Mouse (Mus musculus) embryonic fibroblast, embryonic 13.5 days (primary cell): ENCODE measurements at regions not wholly inside any gene's neighbourhood (a gene's known extent, or its start where the extent isn't known, plus 50 kb on each side); places are given as distances from the start of the nearest gene placed in this dataset.

Source experiments
- H3K27ac ChIP-seq: 2 replicates; pipeline ENCODE4 v1.5.1; 2012; ENCODE audit warnings: low read length, control low read depth, inconsistent platforms; ENCODE audit not compliant: insufficient read depth
- H3K4me1 ChIP-seq: 2 replicates; pipeline ENCODE4 v1.6.1; 2011; ENCODE audit warnings: low read length; ENCODE audit not compliant: control insufficient read depth, insufficient read depth
- H3K4me3 ChIP-seq: 2 replicates; pipeline ENCODE4 v1.5.1; 2011; ENCODE audit warnings: mild to moderate bottlenecking, control low read depth, low read length; ENCODE audit not compliant: insufficient read depth
- CTCF ChIP-seq: IDR thresholded peaks from 2 replicates; pipeline ENCODE4 v1.5.1; 2011; ENCODE audit warnings: mild to moderate bottlenecking, control low read depth, low read length, moderate library complexity, borderline replicate concordance; ENCODE audit not compliant: insufficient read depth
- POLR2A ChIP-seq: IDR thresholded peaks from 2 replicates; pipeline ENCODE4 v1.6.1; 2011; ENCODE audit warnings: low read depth, mild to moderate bottlenecking, control low read depth, low read length, moderate library complexity

DNA sequence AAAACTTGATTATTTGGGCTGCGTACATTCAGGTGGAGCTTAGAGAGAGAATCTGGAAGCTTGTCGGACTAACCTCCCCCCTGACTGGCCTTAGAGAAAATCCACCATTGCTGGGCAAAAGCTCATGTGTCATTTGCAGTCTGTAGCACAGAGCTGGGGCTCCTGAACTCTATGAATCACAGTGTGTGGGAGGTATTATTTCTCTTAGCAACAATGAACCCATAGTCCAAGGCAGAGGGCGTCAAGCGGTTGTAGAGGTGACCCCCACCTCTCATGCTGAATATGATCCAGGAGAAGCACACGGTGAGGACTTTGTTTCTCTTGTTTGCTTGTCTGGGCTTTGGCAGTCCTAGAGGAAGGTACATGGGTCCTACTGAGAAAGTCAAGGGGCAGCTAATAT, 66.0 kb upstream of the Pcdh8 start:
- Histone ChIP-seq H3K27ac (no peak overlapping the region), H3K4me1 (no peaks in the 10 kb centered on the region), H3K4me3 (no peak overlapping the region)
- TF ChIP-seq POLR2A (no peak), CTCF (no peak)

DNA sequence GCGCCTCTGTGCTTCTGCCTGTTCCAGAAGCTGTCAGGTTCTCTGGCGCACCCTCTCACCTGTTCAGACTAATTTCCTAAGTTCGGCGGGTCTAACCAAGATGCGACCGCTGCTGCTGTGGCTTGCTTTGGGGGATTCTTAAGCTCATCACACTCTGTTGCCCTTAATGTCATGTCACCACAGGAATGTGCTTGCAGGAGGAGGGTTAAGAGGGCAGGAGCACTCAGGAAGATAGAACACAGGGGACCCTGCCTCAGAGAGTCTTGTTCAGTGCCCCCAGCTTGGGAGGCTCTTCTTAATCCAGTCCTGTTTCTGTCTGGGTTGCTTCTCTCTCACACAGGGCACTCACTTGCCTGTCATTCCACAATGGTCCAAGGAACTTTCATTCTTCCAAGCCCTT, 65.1 kb upstream of the Pcdh8 start:
- Histone ChIP-seq H3K27ac (no peak overlapping the region), H3K4me3 (no peak overlapping the region), H3K4me1 (no peaks in the 10 kb centered on the region)
- no peak for TF ChIP-seq POLR2A
- TF ChIP-seq CTCF = no peak

DNA sequence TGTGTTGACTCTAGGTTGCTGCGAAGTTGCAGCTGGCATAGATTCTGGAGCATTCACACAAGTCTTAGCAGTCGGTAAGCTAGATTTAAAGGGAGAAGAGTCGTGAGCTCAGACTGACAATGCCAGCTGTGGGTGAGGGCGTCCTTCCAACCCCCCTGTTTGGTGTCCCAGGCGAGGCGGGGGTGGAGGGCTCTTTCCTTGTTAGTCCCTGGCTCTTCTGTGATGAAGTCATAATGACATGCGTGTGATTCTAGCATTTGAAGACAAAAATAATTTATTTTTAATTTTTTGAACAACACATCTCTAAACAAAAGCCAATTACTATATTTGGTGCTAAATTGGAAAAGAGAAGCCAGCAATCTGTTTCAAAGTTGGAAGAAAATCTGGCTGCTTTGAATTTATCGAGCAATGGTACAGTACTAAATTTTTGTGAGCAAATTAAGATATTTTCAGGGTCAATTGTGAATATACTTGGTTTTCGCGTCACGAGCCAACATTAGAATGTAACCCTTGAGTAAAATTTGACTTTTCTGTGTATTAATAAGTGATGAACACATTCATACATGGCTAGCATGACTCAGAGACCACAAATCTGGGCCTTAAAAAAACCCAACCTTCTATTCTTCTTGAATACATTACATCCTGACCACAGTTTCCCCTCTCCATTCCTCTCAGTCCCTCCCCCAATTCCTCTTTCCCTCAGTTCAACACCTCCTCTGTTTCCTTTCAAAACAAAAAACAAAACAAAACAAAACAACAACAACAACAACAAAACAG, 53.7 kb upstream of the Pcdh8 start:
- H3K4me1 ChIP-seq = no peaks in the 10 kb centered on the region
- no peak overlapping the region for H3K4me3 ChIP-seq
- TF ChIP-seq CTCF (no peak), POLR2A (no peak)
- H3K27ac ChIP-seq = no peak overlapping the region

DNA sequence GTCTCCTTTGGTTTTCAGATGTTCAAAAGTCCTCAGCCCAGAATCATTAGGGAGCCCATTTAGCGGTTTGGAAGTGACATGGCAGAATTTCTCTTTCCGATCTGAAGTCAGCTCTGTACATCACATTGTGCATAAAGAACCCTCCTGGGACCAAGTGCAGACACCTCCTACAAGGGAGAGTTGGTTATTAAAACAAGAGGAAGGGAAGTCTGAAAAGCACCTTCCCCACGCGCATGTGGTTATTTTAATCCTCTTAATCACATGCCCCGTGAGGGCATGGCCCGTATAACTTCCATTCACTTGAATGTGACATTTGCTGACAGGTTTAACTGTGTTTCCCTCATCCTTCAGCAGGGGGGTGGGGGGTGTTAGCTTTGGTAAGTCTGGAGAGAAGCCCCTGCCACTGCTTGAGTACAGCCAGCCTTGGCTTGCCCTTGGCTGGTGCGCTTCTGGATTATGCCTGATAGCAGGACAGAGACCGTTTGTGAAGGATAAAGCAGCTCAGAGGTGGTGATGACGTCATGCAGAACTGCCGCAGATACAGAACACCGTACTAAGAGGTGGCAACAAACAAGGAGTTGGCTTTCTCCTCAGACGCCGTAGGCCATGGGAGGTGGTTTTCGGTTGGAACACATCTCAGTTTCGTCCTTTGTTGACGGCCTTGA, 51.5 kb upstream of the Pcdh8 start:
- no peak for TF ChIP-seq POLR2A
- TF ChIP-seq CTCF = no peak

DNA sequence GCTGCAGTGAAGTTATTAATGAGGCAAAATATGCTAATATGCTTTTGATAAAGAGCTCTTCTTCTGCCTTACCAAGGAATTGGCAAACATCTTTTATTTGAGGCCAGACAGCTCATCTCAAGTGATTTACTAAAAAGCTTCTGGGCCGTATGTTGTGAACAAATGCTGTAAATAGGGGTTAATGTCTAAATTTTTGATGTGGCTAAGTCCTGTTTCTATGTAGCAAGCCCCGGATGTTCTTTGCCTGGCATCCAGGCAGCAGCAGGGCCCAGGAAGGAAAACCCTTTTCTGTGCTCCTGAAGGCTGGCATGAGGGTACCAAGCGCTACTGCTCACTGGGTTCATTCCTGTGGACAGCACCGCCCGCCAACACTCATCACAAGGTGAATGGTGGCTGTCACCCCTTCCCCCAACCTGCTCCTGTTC, 50.9 kb upstream of the Pcdh8 start:
- H3K4me1 ChIP-seq = no peaks in the 10 kb centered on the region
- H3K27ac ChIP-seq = no peak overlapping the region
- no peak overlapping the region for H3K4me3 ChIP-seq
- TF ChIP-seq POLR2A (no peak), CTCF (no peak)

More for the DNA sequence above, 51.5 kb upstream of the Pcdh8 start:
- no peaks in the 10 kb centered on the region for H3K4me1 ChIP-seq
- no peak overlapping the region for H3K27ac ChIP-seq
- H3K4me3 ChIP-seq = no peak overlapping the region

DNA sequence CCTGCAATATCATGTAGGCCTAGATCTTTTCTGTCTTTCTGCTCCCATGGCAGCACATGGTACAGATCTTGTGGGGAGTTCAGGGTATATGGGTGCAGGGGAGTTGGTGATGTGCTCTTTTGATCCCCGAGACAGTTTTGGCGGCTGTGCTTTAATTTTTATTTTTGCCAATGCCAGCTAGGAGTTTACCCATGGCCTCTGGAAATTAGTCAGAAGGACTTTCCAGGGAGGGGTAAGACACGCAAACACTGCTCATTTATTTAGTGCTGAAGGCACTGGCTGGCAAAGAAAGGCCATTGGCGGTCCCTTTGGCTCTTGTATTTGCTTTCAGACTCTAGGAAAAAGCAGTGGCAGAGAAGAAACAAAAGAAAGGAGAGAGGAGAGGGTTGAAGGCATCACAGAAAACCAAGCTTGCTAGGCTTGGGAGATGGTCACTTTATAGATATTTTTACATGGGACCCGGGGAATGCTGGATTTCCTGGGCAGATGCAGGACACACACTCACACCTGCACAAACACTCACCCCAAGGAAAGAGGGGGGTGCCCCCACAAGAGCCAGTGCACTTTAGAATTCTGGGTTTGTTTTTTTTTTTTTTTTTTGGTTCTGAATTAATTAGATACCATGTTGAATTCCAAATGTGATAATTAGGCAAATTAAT, 50.4 kb upstream of the Pcdh8 start:
- Histone ChIP-seq H3K4me3 (no peak overlapping the region), H3K4me1 (no peaks in the 10 kb centered on the region), H3K27ac (no peak overlapping the region)
- no peak for TF ChIP-seq POLR2A
- no peak for TF ChIP-seq CTCF
